Mouse (Mus musculus): Measurements from ENCODE around the gene Hmgn1. TPM values are rescaled to one million over a fixed set of nuclear protein-coding genes. Genes with fewer than 3 reads are reported as not detected.

The Hmgn1 gene
- polyA plus RNA-seq, 1 experiment from 2014 or later: 315 TPM

- Histone ChIP-seq H3K4me1 (replicated peaks) (peaks cover 21% of the 10 kb centered on the region), H3K36me3 (no peaks in the 10 kb centered on the region), H3K4me2 (no peak overlapping the region), H3K27me3 (no peaks in the 10 kb centered on the region), H3K27ac (no peak overlapping the region), H3K9ac (no peak overlapping the region), H3K9me3 (replicated peaks) (no peaks in the 10 kb centered on the region), H3K4me3 (no peak overlapping the region)
- WGBS: 78% methylated on average over 4 of the region's 4 CpGs
- no peak for ATAC-seq (replicated peaks; ENCODE audit: insufficient number of reproducible peaks, insufficient read depth, low FRiP score, low read depth)
These were observed 40.1 kb downstream of the Hmgn1 start for GRCm38 (mm10) chr16:96087436-96087835.

GRCm38 (mm10) chr16:96087001-96087400 lies 40.5 kb downstream of the Hmgn1 start:
- H3K4me2 ChIP-seq: no peak overlapping the region
- WGBS: 74% methylated on average over 12 of the region's 12 CpGs
- no peak overlapping the region for H3K4me3 ChIP-seq
- no peaks in the 10 kb centered on the region for H3K36me3 ChIP-seq
- H3K27ac ChIP-seq: no peak overlapping the region
- no peak overlapping the region for H3K9ac ChIP-seq
- no peak for ATAC-seq (replicated peaks; ENCODE audit: insufficient number of reproducible peaks, insufficient read depth, low FRiP score, low read depth)
- H3K9me3 ChIP-seq (replicated peaks): no peaks in the 10 kb centered on the region
- H3K27me3 ChIP-seq: no peaks in the 10 kb centered on the region
- peaks cover 21% of the 10 kb centered on the region for H3K4me1 ChIP-seq (replicated peaks)

- no peak overlapping the region for H3K4me2 ChIP-seq
- no peaks in the 10 kb centered on the region for H3K9me3 ChIP-seq (replicated peaks)
- no peaks in the 10 kb centered on the region for H3K36me3 ChIP-seq
- no peak overlapping the region for H3K27ac ChIP-seq
- H3K4me3 ChIP-seq: no peak overlapping the region
- H3K4me1 ChIP-seq (replicated peaks): peaks cover 19% of the 10 kb centered on the region
- ATAC-seq (replicated peaks; ENCODE audit: insufficient number of reproducible peaks, insufficient read depth, low FRiP score, low read depth): no peak
- H3K9ac ChIP-seq: no peak overlapping the region
- no peaks in the 10 kb centered on the region for H3K27me3 ChIP-seq
These were observed 41.9 kb downstream of the Hmgn1 start for GRCm38 (mm10) chr16:96085597-96085996.

- 6% methylated on average over 20 of the region's 20 CpGs for WGBS
- ATAC-seq (replicated peaks; ENCODE audit: insufficient number of reproducible peaks, insufficient read depth, low FRiP score, low read depth): no peak
These were observed 44.3 kb downstream of the Hmgn1 start for GRCm38 (mm10) chr16:96083179-96083646.

GRCm38 (mm10) chr16:96082301-96083178 lies 45.0 kb downstream of the Hmgn1 start, which contains the start of gene Brwd1:
Brwd1 (minus strand) TSS chr16:96082526.
- peak within 1 kb of the TSS; percentile 81 for H3K4me3 ChIP-seq
- peak within 1 kb of the TSS; percentile 71 for H3K4me2 ChIP-seq
- peak; percentile 83 for ATAC-seq (replicated peaks; ENCODE audit: insufficient number of reproducible peaks, insufficient read depth, low FRiP score, low read depth)
- under 1% methylated on average over 102 of the region's 107 CpGs for WGBS
- H3K36me3 ChIP-seq: peaks cover 18% of the 10 kb centered on the region
- H3K9me3 ChIP-seq (replicated peaks): no peaks in the 10 kb centered on the region
- peak within 1 kb of the TSS; percentile 93 for H3K9ac ChIP-seq
- H3K4me1 ChIP-seq (replicated peaks): peaks cover 27% of the 10 kb centered on the region
- no peaks in the 10 kb centered on the region for H3K27me3 ChIP-seq
- peak within 1 kb of the TSS; percentile 97 for H3K27ac ChIP-seq

More at GRCm38 (mm10) chr16:96083179-96083646, 44.3 kb downstream of the Hmgn1 start:
- Histone ChIP-seq H3K4me2 (peak overlapping the region; percentile 71), H3K27ac (peak overlapping the region; percentile 97), H3K9ac (peak overlapping the region; percentile 93), H3K27me3 (no peaks in the 10 kb centered on the region), H3K4me3 (peak overlapping the region; percentile 81), H3K36me3 (peaks cover 13% of the 10 kb centered on the region), H3K9me3 (replicated peaks) (no peaks in the 10 kb centered on the region), H3K4me1 (replicated peaks) (peaks cover 26% of the 10 kb centered on the region)

GRCm38 (mm10) chr16:96081742-96082241 lies 45.7 kb downstream of the Hmgn1 start:
- H3K27ac ChIP-seq: peak overlapping the region; percentile 97
- H3K4me1 ChIP-seq (replicated peaks): peaks cover 29% of the 10 kb centered on the region
- no peaks in the 10 kb centered on the region for H3K27me3 ChIP-seq
- H3K9me3 ChIP-seq (replicated peaks): no peaks in the 10 kb centered on the region
- peaks cover 19% of the 10 kb centered on the region for H3K36me3 ChIP-seq
- H3K9ac ChIP-seq: peak overlapping the region; percentile 93
- H3K4me3 ChIP-seq: peak overlapping the region; percentile 81
- peak overlapping the region; percentile 71 for H3K4me2 ChIP-seq
- under 1% methylated on average over 68 of the region's 68 CpGs for WGBS
- ATAC-seq (replicated peaks; ENCODE audit: insufficient number of reproducible peaks, insufficient read depth, low FRiP score, low read depth): peak; percentile 34

- no peaks in the 10 kb centered on the region for H3K9me3 ChIP-seq (replicated peaks)
- H3K9ac ChIP-seq: peak overlapping the region; percentile 93
- 3% methylated on average over 17 of the region's 28 CpGs for WGBS
- ATAC-seq (replicated peaks; ENCODE audit: insufficient number of reproducible peaks, insufficient read depth, low FRiP score, low read depth): peak; percentile 80
- peak overlapping the region; percentile 97 for H3K27ac ChIP-seq
- H3K4me2 ChIP-seq: peak overlapping the region; percentile 71
- peaks cover 30% of the 10 kb centered on the region for H3K4me1 ChIP-seq (replicated peaks)
- H3K4me3 ChIP-seq: peak overlapping the region; percentile 81
- peaks cover 21% of the 10 kb centered on the region for H3K36me3 ChIP-seq
- H3K27me3 ChIP-seq: no peaks in the 10 kb centered on the region
These were observed 46.2 kb downstream of the Hmgn1 start for GRCm38 (mm10) chr16:96081331-96081730.

- Histone ChIP-seq H3K36me3 (peaks cover 24% of the 10 kb centered on the region), H3K9me3 (replicated peaks) (no peaks in the 10 kb centered on the region), H3K4me2 (peak overlapping the region; percentile 71; the same call in 1 of the 2 replicates), H3K27ac (no peak overlapping the region), H3K4me3 (peak overlapping the region; percentile 81), H3K9ac (peak overlapping the region; percentile 93; the same call in 1 of the 2 replicates), H3K4me1 (replicated peaks) (peaks cover 34% of the 10 kb centered on the region), H3K27me3 (no peaks in the 10 kb centered on the region)
- 78% methylated on average over 7 of the region's 7 CpGs for WGBS
- no peak for ATAC-seq (replicated peaks; ENCODE audit: insufficient number of reproducible peaks, insufficient read depth, low FRiP score, low read depth)
These were observed 47.0 kb downstream of the Hmgn1 start for GRCm38 (mm10) chr16:96080524-96080923.

Other genes starting within 250 kb of the Hmgn1 start
- gene Psmg1, start 136.8 kb downstream of the Hmgn1 start, polyA plus RNA-seq (2015; fragmentation: Nextera tagmentation; extraction: Ambion mirVana): 65.2 and 69.9 TPM in 2 replicates
- 63.6 and 68.1 TPM in 2 replicates for gene Brwd1, start 45.2 kb downstream of the Hmgn1 start, polyA plus RNA-seq (2015; fragmentation: Nextera tagmentation; extraction: Ambion mirVana)
- 49.2 and 52.8 TPM in 2 replicates for gene Wrb, start 17.7 kb upstream of the Hmgn1 start, polyA plus RNA-seq (2015; fragmentation: Nextera tagmentation; extraction: Ambion mirVana)
- 1.2 and 1.5 TPM in 2 replicates for gene Lca5l, start 64.5 kb upstream of the Hmgn1 start, polyA plus RNA-seq (2015; fragmentation: Nextera tagmentation; extraction: Ambion mirVana)
- gene Sh3bgr, start 72.7 kb upstream of the Hmgn1 start, polyA plus RNA-seq (2015; fragmentation: Nextera tagmentation; extraction: Ambion mirVana): 413 and 595 TPM in 2 replicates
- 0.16 and 1.6 TPM in 2 replicates for gene B3galt5, start 108.1 kb upstream of the Hmgn1 start, polyA plus RNA-seq (2015; fragmentation: Nextera tagmentation; extraction: Ambion mirVana)

Data from heart, embryonic 15.5 days (tissue).